Mouse (Mus musculus): ENCODE measurements around the gene Prelid1.
A peak's percentile ranks its signal among the peaks of the same experiment; 100 is the strongest.

Prelid1 gene

GRCm38 (mm10) chr13:55332331-55332730 is 12.0 kb downstream of the Prelid1 start:
- DNase-seq (ENCODE audit: low read depth, low spot score) = no peak

GRCm38 (mm10) chr13:55335701-55336100 is 15.4 kb downstream of the Prelid1 start:
- DNase-seq (ENCODE audit: low read depth, low spot score) = no peak

GRCm38 (mm10) chr13:55337341-55337975 is 17.2 kb downstream of the Prelid1 start:
- DNase-seq (ENCODE audit: low read depth, low spot score) = no peak

- DNase-seq (ENCODE audit: low read depth, low spot score) = no peak
Measured at GRCm38 (mm10) chr13:55338131-55339054, 18.1 kb downstream of the Prelid1 start.

- DNase-seq (ENCODE audit: low read depth, low spot score) = no peak
Measured at GRCm38 (mm10) chr13:55339259-55339658, 19.0 kb downstream of the Prelid1 start.

- DNase-seq (ENCODE audit: low read depth, low spot score) = no peak
Measured at GRCm38 (mm10) chr13:55342469-55342868, 22.2 kb downstream of the Prelid1 start.

- no peak for DNase-seq (ENCODE audit: low read depth, low spot score)
Measured at GRCm38 (mm10) chr13:55344286-55344685, 24.0 kb downstream of the Prelid1 start.

- no peak for DNase-seq (ENCODE audit: low read depth, low spot score)
Measured at GRCm38 (mm10) chr13:55346745-55347144, 26.4 kb downstream of the Prelid1 start.

- no peak for DNase-seq (ENCODE audit: low read depth, low spot score)
Measured at GRCm38 (mm10) chr13:55361145-55361544, 40.8 kb downstream of the Prelid1 start.

- no peak for DNase-seq (ENCODE audit: low read depth, low spot score)
Measured at GRCm38 (mm10) chr13:55361974-55362452, 41.7 kb downstream of the Prelid1 start.

GRCm38 (mm10) chr13:55362453-55363060 is 42.3 kb downstream of the Prelid1 start, which contains the start of gene Lman2:
Gene Lman2, minus strand, starts transcription at chr13:55362783.
- peak; percentile 94 for DNase-seq (ENCODE audit: low read depth, low spot score)

GRCm38 (mm10) chr13:55368401-55368800 is 48.1 kb downstream of the Prelid1 start:
- no peak for DNase-seq (ENCODE audit: low read depth, low spot score)

- no peak for DNase-seq (ENCODE audit: low read depth, low spot score)
Measured at GRCm38 (mm10) chr13:55369531-55370114, 49.3 kb downstream of the Prelid1 start, which contains the start of gene Rgs14. Gene Rgs14, plus strand, starts transcription at chr13:55369732.

GRCm38 (mm10) chr13:55370234-55370633 is 49.9 kb downstream of the Prelid1 start:
- no peak for DNase-seq (ENCODE audit: low read depth, low spot score)

GRCm38 (mm10) chr13:55371007-55371681 is 50.8 kb downstream of the Prelid1 start:
- DNase-seq (ENCODE audit: low read depth, low spot score) = no peak

- no peak for DNase-seq (ENCODE audit: low read depth, low spot score)
Measured at GRCm38 (mm10) chr13:55371740-55372139, 51.4 kb downstream of the Prelid1 start.

- DNase-seq (ENCODE audit: low read depth, low spot score) = no peak
Measured at GRCm38 (mm10) chr13:55374206-55374924, 54.1 kb downstream of the Prelid1 start.
